Mouse (Mus musculus): ENCODE measurements around the gene Arhgef28.

The Arhgef28 gene

DNA sequence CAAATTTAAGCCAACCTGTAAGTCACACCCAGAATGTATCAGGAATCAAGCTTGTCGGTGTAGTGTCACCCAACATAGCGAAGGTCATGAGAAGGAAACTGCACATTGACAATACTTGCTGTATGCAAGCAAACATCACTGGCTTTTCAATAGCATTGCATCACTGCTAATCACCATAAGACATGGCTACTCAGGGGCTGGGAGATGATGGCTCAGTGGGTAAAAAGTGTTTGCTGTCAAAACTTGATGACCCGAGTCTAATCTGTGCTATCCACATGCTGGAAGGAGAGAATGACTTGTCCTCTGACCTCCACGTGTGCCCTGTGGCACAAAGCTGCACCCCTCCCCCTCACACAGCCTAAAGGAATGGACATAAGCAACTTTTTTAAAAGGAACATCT lies 133.0 kb downstream of the Arhgef28 start:
- 84% methylated on average over 4 of the region's 4 CpGs for WGBS

DNA sequence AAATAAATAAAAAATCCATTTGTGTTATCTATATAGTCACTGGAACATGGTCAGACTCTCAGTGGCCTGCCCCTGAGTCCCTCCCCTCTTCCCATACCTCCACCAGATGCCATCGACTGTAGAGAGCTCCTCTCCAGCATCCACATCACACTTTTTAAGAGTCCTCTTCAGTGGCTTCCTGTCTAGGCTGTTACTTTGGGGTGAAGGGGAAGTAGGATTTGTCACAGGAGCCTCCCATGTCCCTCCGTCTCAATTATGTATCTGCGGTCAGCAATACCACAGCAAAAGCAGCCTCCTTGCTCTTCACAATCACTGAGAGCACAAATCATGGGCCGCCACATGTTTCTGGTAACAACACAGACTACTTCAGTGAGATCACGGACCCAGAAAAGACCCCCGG lies 135.8 kb downstream of the Arhgef28 start:
- WGBS, result 96% methylated on average over 6 of the region's 6 CpGs

DNA sequence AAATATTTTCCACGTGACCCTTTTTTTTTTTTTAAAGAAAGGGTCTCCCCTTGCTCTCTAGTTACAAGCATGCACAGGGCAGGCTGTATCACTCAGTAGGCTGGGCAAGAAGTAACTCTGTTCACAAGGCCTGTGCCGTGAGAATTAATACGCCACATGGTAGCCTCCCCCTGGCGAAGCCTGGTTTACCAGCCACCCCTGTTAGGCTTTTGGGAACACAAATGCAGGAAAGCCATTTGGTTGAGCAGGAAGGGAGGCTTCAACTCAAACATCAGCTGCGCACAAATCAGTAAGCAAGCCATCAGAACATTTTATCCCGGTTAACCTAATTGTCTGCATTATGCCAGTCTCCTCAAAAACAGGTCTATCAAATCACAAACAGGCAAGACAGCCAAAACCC lies 136.6 kb downstream of the Arhgef28 start:
- WGBS, result 94% methylated on average over 6 of the region's 6 CpGs

DNA sequence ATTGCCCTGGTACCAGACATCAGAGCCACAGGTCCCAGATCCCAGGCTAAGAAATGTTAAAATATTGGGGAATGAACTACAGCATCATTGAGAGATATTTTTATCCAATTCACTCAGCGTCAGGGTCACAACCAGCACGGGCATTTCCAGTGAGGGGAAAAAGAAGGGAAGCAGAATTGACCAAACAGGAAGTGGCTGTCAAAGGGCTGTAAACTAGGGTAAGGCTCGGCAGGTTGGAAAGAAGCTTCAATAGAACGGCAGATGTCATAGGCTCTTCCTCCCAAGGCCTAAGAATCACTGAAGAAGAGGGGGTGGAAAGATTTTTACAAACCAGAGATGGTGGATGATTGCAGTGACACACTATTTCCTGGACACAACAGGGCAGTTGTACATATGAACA lies 143.4 kb downstream of the Arhgef28 start:
- WGBS, result 65% methylated on average over 4 of the region's 4 CpGs

DNA sequence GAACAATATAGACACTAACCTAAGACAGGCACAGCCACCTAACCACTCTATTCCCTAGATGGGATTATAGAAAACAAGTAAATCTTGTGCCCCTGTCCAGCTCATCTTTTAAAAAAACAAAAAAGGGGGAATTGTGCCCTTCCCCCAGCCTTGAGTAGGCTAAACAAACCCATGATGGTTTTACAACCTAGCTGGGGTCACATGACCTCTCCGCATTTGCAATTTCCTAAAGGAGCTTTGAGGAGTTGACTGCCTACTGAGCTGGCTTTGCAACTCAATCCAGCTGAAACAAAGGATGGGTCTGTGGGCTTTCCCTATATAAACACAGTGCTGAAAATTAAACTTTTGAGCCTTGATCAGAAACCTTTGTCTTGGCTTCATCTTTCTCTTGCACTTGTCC lies 146.1 kb downstream of the Arhgef28 start:
- WGBS, result 86% methylated on average over 1 of the region's 1 CpGs

DNA sequence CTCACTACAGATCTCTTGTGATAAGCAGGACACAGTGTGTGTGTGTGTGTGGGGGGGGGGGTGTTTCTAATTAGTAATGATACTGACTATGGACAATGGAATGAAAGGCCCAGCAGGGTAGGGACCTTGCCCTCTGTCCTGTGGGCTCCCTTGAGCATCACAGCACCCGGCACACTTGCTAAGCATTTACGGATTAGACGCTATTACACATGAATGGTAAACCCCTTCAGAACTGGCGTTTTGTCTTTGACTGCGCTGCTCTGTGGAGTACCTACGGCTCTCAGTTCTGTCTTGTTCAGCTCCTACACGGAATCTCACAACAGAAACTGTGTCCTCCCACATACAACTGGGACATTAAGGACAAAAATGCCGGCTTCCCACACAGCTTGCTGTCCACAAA lies 151.0 kb downstream of the Arhgef28 start:
- 32% methylated on average over 8 of the region's 8 CpGs for WGBS

DNA sequence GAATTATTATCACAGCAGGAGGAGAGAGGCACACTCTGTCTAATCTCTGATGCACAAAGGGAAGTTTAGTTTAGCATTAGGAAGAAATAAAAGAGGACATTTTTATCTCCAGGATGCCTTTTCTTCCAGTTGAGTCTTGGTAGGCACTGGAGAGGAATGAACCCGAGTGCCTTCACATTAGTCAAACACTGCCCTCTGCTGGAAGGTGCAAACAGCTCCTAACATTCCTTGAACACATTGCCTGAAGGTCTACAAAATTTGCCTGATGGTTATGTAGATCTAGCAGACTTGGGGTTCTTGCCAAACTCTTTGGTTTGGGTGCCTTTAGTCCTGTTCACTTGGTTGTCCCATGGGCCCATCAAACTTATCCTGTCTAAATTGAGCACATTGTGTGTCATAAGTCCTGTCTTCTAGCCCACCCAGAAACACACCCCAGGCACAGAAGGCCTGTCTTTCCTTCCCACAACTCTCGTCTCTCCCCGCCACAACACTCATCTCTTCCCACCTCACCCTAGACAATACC lies 165.6 kb downstream of the Arhgef28 start:
- WGBS, result 68% methylated on average over 2 of the region's 3 CpGs

DNA sequence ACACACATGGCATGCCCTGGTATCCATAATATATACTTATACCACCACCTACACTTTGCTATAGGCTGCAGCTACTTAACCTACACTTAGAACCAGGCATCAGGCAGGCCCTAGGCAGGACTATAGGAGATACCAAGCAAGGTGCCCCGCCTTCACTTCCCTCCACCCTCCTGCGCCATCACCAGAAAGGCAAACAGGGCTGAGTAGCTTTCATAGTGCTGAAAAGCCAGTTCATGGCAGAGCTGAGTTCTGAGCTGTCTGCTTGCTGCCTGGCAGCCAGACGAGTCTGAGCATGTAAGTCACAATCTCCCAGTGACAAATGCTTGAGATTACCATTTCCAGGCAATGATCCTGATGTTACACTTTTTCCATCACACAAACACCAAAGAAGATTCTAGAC lies 167.5 kb downstream of the Arhgef28 start:
- 77% methylated on average over 3 of the region's 3 CpGs for WGBS

DNA sequence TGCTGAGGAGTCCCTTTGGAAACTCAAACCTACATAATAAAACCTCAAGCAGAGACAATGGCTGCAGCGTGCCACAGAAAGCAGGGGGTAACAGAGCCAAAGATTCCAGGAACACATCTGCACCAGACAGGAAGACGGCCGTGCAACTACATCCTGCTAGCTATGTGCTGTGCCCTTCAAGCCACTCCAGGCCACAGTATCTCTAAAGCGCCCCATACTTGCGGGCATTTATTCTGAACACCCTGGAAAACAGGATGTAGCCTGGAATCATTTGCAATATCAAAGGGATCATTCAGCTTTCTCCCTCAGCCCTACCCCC lies 174.6 kb downstream of the Arhgef28 start:
- 29% methylated on average over 5 of the region's 5 CpGs for WGBS

DNA sequence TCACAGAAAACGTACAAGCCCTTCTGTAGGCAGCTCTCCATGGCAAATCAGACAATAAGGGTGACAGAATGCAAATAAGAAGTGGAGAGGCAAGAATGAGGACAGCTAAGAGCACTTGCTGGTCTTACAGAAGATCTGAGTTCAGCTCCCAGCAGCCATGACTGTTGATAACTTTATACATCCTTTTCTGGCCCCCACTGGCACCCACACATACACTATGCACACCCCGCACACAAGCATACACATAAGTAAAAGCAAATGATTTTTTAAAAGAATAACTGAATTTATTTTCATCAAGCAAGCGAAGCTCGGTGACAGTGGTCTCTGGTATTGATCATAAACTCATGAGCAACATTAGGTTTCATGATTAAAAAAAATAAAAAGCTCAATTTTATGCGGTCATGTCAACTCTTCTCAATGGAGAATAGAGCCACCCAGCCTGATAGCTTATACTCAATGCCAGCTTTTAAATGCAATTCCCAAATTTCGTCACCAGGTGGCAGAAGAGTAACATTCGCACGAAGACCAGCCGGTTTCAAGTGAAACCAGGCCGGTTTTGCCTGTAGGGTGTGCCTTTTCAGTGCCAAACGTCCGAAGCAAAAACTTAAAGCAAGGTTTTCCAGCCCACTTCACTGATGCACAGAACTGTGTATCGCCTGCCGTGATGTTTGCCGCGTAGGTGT lies 175.1 kb downstream of the Arhgef28 start:
- 12% methylated on average over 16 of the region's 16 CpGs for WGBS

DNA sequence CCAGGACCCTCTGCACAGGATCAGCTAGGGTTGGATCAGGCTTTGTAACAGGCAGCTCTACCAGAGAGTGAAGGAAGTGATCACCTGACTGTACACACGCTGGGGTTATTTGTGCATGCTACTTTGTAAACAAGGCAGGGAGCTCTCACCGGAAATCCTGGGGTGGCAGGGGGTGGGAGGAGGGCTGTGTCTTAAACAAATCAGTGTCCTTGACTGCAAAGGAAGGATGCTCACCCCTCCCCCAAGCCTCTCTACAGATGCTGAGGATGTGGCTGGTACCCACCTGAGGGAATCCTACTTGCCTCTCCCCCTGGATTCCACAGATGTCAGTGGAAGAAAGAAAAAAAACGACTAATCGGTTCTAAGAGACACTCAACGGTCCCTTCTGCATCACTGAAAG lies 176.2 kb downstream of the Arhgef28 start:
- WGBS, result 40% methylated on average over 5 of the region's 5 CpGs

DNA sequence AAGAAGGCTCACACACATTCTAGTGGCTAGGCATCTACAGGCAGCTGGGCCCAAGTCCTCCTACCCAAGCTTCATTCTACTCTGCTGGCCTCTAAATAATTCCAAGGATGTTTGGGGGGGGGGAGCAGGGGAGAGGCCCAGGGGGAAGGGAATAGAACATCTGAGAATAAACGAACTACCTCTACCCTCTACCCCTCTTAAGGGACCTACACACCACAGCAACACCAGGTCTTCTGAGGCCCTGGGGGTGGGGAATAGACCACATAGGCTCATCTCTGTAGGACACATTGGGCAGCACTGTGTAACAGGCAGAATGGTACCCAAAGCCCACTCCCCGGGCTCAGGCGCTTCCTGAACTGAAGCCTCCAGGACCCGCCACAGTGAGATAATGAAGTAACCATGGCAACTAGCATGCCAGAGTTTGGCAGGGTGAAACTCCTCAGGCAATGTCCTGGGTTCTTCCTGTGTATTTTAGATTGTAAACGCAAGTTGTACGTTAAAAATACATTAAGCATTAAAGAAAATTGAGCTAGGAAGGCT lies 177.5 kb downstream of the Arhgef28 start:
- whole genome bisulfite sequencing, result 58% methylated on average over 6 of the region's 6 CpGs

DNA sequence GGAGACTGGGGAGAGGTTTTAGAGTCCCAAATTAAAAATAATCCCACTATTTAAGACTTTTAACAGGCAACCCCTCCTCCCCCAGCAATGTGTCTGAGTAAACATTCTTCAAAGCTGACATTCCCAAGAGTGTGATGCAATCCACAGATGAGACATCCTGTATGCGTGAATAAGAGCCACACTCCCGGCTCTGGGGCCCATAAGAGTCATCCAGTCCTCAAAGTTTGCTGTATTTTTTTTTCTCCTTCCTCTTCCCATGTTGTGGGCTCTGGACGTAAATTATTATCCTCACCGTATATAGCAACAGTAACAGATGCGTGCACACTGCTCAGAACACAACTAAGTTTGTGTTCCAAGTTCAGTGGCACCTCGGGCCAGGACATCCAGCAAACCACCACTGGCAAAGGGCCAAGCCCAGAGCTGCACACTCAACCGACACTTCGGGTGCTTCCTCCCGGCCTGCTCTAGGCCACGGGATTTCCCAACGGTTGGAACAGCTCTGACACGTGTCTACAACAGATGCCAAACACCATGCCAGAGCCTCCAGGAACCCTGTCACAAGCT lies 178.5 kb downstream of the Arhgef28 start:
- 49% methylated on average over 12 of the region's 12 CpGs for WGBS

DNA sequence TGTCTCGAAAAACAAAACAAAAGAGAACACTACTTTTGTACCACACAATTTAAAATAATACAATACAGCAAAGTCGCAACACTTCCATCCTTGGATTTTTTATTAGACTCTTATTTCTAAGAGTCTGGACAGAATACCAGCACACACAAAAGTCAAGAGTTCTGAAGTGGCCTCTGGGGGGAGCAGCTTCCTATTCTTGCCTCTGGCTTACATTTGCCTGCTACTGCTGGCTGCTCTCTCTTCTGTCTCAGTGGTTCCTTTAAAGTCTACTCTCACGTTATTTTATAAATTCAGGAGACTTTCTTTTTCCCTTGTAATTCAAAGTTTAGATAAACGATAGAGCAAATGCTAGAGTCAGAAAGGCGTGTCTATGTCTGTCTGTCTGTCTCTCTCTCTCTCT lies 179.1 kb downstream of the Arhgef28 start:
- 74% methylated on average over 5 of the region's 5 CpGs for WGBS

DNA sequence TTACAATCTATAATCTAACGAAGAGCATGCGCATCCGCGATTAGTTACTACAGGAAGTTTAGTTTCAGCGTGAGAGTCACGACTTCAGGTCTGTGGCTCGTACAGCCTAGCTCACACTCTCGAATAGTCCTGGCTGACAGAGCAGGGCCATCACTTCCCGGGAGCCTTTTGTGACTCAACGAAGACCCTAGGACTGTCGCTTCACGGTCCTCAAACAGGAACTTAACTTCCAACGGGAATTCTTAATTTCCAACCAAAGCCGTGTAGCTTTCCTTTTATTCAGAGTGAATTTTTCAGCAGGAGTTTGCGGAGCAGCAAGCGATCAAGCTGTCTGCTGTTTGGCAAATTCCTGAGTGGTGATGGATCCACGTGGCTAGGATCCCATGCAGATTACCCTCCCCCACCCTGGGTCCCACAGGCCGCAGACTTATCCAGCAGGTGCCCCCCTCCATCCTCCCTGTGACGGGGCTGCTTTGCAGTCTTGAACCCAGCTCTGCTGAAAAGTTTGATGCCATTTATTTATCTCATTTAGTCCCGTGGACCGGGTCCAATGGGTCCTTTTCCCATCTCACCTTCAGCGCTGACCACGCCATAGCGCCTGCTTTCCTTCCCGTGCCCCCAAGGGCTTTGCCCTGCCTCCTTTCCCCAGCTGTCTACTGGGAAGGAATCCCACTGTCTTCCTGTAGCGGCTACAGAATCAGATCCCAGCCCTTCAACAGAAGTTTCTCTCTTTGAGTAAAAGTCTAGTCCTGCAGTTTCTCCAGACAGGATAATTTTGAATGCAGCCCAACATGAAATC lies 180.3 kb downstream of the Arhgef28 start:
- 73% methylated on average over 26 of the region's 26 CpGs for WGBS

DNA sequence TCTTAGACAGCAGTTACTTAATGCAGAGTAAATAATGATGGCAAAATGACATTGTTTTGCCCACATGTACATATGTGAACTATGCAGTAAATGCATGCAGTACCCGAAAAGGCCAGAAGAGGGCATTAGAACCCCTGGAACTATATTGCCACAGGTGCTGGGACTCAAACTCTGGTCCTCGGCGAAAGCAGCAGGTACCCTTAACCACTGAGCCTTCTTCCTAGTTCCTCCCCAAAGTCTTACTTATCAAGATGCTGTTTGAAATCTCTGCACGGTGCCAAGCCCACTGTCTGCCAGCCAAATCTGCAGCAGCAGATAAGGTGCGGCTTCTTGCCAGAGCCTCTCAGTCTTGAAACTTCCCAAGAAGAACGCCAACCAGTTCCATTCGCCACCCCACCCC lies 181.1 kb downstream of the Arhgef28 start:
- 75% methylated on average over 7 of the region's 7 CpGs for WGBS

DNA sequence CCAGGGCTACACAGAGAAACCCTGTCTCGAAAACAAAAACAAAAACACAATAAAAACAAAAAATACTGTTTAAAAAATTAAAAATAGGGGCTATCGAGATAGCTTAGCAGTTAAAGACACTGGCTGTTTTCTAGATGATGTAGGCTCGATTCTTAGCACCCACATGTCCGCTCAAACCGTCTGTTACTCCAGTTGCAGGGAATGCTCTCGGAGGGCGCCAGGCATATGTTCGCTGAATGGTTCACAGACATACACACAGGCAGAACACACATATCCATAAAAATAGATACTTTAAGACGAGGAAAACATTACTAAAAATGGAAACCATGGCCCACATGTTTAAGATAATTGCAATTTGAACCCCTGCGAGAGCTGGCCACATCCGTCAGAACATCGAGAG lies 181.6 kb downstream of the Arhgef28 start:
- WGBS, result 67% methylated on average over 12 of the region's 12 CpGs

DNA sequence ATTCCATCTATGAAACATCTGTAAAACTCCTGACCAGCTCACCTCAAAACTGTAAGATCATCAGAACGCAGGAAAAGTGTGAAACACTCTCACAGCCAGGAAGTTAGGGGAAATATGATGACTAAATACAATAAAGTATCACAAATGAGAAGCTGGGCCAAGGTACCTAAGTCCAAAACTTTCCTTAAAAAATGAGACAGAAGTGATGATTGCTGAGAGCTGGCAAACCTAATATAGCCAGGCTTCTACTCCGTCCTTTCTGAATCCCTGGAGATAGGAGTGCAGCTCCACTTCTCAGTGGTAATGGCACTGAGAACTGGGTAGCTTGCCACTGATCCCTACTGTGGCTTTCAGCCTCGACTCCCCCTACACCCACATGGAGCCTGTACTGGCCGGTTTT lies 184.3 kb downstream of the Arhgef28 start:
- 78% methylated on average over 4 of the region's 4 CpGs for WGBS

DNA sequence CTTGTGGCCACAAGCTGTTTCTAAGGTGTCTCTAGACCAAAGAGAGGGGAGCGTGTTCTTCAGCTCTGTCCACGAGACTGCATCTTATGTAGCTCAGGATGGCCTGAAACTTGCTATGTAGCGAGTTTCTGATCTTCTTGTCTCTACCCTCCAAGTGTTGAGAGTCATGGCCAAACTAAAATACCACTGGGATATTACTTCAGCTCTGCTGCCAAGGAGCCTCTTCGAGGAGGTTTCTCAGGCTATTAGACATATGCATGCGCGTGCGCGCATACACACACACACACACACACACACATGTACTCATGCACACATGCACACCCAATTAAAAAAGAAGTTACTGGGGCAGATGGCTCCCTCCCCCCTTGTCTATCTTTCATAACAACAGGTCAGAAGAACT lies 187.4 kb downstream of the Arhgef28 start:
- 91% methylated on average over 8 of the region's 8 CpGs for WGBS

DNA sequence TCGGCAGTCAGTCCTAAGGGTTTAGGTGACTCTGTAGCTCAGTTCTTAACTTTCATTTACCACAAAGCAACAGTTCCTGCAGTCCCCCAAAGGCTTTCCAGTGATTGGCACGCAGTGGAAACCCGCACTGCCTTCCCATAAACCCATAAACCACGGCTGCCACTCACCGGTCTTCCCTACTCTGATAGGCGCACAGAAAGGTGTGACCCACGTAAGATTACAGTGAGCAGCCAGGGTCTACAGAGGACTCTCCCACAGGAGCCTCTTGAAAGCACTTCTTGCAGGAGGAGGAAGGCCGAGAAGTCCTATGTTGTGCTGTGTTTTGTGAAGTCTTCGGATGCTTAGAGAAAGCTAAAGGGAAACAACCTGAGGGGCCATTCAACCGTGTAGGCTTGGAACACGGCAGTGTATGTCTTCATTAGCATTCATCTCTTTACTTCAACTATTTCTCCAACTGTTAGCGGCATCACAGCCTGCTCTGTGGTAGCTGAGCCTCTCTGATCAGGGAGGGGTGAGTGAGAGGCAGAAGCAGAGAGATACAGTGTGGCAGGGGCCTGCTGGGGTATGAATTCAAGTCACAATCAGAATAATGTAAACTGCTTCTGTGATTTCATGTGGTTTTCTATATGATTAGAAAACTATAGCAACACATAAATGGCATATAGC lies 189.2 kb downstream of the Arhgef28 start:
- 26% methylated on average over 12 of the region's 12 CpGs for WGBS

DNA sequence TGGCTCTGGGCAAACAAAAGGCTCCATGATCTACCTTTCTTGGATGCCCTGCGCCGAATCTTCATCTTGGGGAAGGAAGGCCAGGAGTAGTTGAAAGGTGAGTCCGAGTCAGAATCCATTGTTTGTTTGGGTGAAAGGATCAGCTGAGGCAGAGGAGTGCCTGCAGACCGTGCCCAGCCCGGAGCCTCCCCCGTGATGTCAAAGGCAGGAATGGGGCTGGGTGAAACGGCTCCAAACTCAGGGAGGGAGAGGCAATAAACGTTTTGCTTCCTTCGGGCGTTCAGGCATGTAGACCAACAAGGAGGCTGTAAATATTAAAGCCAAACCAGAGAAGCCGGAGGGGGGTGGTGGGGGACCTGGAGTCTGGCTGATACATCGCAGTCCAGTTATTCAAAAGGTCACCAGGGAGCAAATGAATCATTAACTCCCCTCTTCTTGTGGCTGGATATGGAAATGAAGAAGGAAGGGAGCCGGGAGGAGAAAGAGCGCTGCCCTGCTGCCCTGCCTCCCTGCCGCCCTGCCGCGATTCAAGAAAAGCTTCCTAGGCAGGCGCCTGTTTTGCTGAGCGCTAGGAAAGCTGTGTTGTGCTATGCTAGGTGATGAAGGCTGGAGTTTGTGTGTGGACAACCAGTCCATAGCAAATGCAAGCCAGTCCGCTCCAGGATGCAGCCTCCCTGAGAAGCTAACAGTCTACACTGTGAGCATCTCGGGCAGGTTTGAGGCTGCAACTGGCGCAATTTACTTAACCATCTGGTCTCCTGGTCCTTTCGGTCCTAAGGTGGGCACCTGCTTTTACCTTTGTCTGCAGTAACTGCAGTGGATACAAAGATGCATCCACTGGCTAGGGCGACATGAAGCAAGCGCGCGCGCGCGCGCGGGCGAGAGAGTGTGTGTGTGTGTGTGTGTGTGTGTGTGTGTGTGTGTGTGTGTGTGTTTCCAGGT lies 190.0 kb downstream of the Arhgef28 start:
- 23% methylated on average over 33 of the region's 33 CpGs for WGBS

Measured in cerebral cortex, adult 2 months (tissue).